Comparison of ENCODE assay signal across 8 mouse cellular contexts in the genomic region with DNA sequence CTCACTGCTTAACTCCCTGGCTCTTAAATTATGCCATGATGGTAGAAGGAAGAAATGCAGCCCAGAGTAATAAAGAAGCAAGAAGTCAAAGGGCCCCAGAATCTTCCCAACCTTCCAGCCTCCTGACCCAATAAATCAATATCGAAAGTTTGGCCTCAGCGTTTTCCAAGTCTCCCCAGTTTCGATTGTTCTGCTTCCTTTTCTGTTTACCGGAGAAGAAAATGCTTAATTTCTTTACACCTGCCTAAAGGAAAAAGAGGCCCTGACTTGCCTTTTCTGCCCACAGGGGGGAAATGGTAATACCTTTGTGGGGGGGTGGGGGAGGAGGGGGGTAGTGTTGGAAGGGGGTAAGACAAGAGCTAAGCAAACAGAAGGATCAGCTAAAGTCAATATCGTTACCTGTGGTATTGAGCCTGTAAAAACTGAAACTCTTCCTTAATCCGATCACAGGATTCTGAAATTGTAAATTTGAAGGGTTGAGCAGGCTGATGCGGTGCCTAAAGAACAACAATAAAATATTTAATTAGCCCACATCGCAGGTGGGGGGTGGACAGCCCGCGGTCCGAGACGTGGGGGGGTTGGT. TPM values are rescaled to one million over a fixed set of nuclear protein-coding genes. Genes with fewer than 3 reads are reported as not detected.
DNase-seq lines count a peak whose midpoint lies in the region; ATAC-seq lines count a peak whose summit lies in the region.

No protein-coding gene starts in this region.

- no peak for ATAC-seq in kidney, embryonic 15.5 days (replicated peaks; ENCODE audit: low FRiP score)
- no peak for ATAC-seq in midbrain, embryonic 12.5 days (ENCODE audit: low FRiP score, low read depth)

- H3K9me3 ChIP-seq in kidney, embryonic 15.5 days (replicated peaks), result no peaks in the 10 kb centered on the region
- H3K9me3 ChIP-seq in hindbrain, embryonic 10.5 days, result no peaks in the 10 kb centered on the region
- H3K9me3 ChIP-seq in midbrain, embryonic 12.5 days, result no peaks in the 10 kb centered on the region

- H3K9ac ChIP-seq in kidney, embryonic 15.5 days, result peak overlapping the region; percentile 90
- peak overlapping the region; percentile 95 for H3K9ac ChIP-seq in midbrain, embryonic 12.5 days (replicated peaks)

- H3K36me3 ChIP-seq in kidney, embryonic 15.5 days, result no peaks in the 10 kb centered on the region
- peaks cover 15% of the 10 kb centered on the region; the same call in 1 of the 2 replicates for H3K36me3 ChIP-seq in hindbrain, embryonic 10.5 days
- H3K36me3 ChIP-seq in midbrain, embryonic 12.5 days, result no peaks in the 10 kb centered on the region

- 1% methylated on average over 12 of the region's 12 CpGs for WGBS in kidney, embryonic 15.5 days
- WGBS in hindbrain, embryonic 10.5 days, result under 1% methylated on average over 12 of the region's 12 CpGs
- WGBS in midbrain, embryonic 12.5 days, result 0% methylated on average over 12 of the region's 12 CpGs

- DNase-seq in kidney, postnatal 25 days, result no peak
- peak; percentile 11 for DNase-seq in hindbrain, embryonic 10.5 days (ENCODE audit: low spot score)
- DNase-seq in ovary, postnatal 14 days (ENCODE audit: low spot score), result no peak
- DNase-seq in left cerebral cortex, adult 18-20 months (ENCODE audit: low spot score in 2 of 2), result no peak
- no peak for DNase-seq in urinary bladder, adult 18-20 months (ENCODE audit: low spot score in 2 of 2)

- H3K27me3 ChIP-seq in kidney, embryonic 15.5 days, result no peaks in the 10 kb centered on the region
- H3K27me3 ChIP-seq in hindbrain, embryonic 10.5 days (ENCODE audit: insufficient read depth, poor library complexity, severe bottlenecking), result peaks cover 15% of the 10 kb centered on the region
- peaks cover 20% of the 10 kb centered on the region for H3K27me3 ChIP-seq in midbrain, embryonic 12.5 days

- peaks cover 43% of the 10 kb centered on the region for H3K4me1 ChIP-seq in kidney, embryonic 15.5 days
- H3K4me1 ChIP-seq in brown adipose tissue, adult 24 weeks (ENCODE audit: control insufficient read depth, insufficient read depth, insufficient read length, low read length), result peaks cover 4% of the 10 kb centered on the region; the same call in 1 of the 2 replicates
- peaks cover 64% of the 10 kb centered on the region for H3K4me1 ChIP-seq in hindbrain, embryonic 10.5 days (replicated peaks)
- peaks cover 29% of the 10 kb centered on the region for H3K4me1 ChIP-seq in midbrain, embryonic 12.5 days

- H3K4me3 ChIP-seq in kidney, embryonic 15.5 days (replicated peaks), result peak overlapping the region; percentile 95
- peak overlapping the region; percentile 98 for H3K4me3 ChIP-seq in brown adipose tissue, adult 24 weeks (ENCODE audit: insufficient read depth, low read depth, low read length)
- H3K4me3 ChIP-seq in hindbrain, embryonic 10.5 days, result peak overlapping the region; percentile 88
- H3K4me3 ChIP-seq in midbrain, embryonic 12.5 days, result peak overlapping the region; percentile 73

- H3K27ac ChIP-seq in kidney, embryonic 15.5 days, result peak overlapping the region; percentile 97
- H3K27ac ChIP-seq in brown adipose tissue, adult 24 weeks (replicated peaks; ENCODE audit: low read depth, low read length), result 0 out of 2 replicates have a peak overlapping the region, but pooled peaks have one; percentile 47
- H3K27ac ChIP-seq in hindbrain, embryonic 10.5 days, result peak overlapping the region; percentile 99
- peak overlapping the region; percentile 98 for H3K27ac ChIP-seq in midbrain, embryonic 12.5 days (replicated peaks)

- H3K4me2 ChIP-seq in kidney, embryonic 15.5 days, result peak overlapping the region; percentile 66
- peak overlapping the region; percentile 52 for H3K4me2 ChIP-seq in midbrain, embryonic 12.5 days (replicated peaks)

RNA-seq across cellular contexts. Expression of gene Tle4, which starts 1.4 kb away (rescaled TPM):
- 15.0 and 15.4 TPM in 2 replicates for polyA plus RNA-seq in kidney, embryonic 15.5 days (2015; fragmentation: Nextera tagmentation; extraction: Ambion mirVana)
- polyA plus RNA-seq in brown adipose tissue, adult 24 weeks (2012; ENCODE audit: insufficient read depth, insufficient read length, missing spikeins), result 3.8 and 4.8 TPM in 2 replicates
- 16.6 and 19.0 TPM in 2 replicates for polyA plus RNA-seq in hindbrain, embryonic 10.5 days (2016; fragmentation: Nextera tagmentation; extraction: Ambion mirVana)
- polyA plus RNA-seq in midbrain, embryonic 12.5 days (2016; fragmentation: Nextera tagmentation; extraction: Ambion mirVana), result 35.1 and 40.4 TPM in 2 replicates
- total RNA-seq in left cerebral cortex, adult 18-20 months (2021), result 10 to 100 TPM; 36.5 to 46.6 TPM

Comparison
In these comparisons a context has a peak if more than half of its experiments do, and no peak if none do; other contexts are left out.
1. H3K27ac ChIP-seq: peak in every context shown above with its lines; median percentile 99 in hindbrain, embryonic 10.5 days; 98 in midbrain, embryonic 12.5 days; 97 in kidney, embryonic 15.5 days; 47 in brown adipose tissue, adult 24 weeks.